Mouse (Mus musculus) forebrain, embryonic 11.5 days (tissue): ENCODE data around the gene Rnd1. TPM values are rescaled to one million over a fixed set of nuclear protein-coding genes. Genes with fewer than 3 reads are reported as not detected.
A peak's percentile ranks its signal among the peaks of the same experiment; 100 is the strongest.

Experiments
- ATAC-seq: fragments of 200-750 bp; cut with Nextera tagmentation; replicated peaks from 2 replicates; pipeline ENCODE4 v1.8.0; 2017; ENCODE audit warnings: moderate TSS enrichment; ENCODE audit not compliant: low FRiP score
- DNase-seq: peaks from one replicate; pipeline ENCODE4 v3.0.0-alpha.2; 2017; ENCODE audit warnings: low spot score
- H3K27ac ChIP-seq: fragments of 300-500 bp; sonication (generic); 2 replicates; pipeline ENCODE4 v1.5.1; 2014; ENCODE audit warnings: low read depth, low read length
- H3K27me3 ChIP-seq: fragments of 300-500 bp; sonication (generic); 2 replicates; pipeline ENCODE4 v1.6.1; 2014; ENCODE audit warnings: mild to moderate bottlenecking, low read length, mixed read lengths; ENCODE audit not compliant: control insufficient read depth, insufficient read depth
- H3K36me3 ChIP-seq: fragments of 300-500 bp; sonication (generic); 2 replicates; pipeline ENCODE4 v1.6.1; 2014; ENCODE audit warnings: mild to moderate bottlenecking, low read length, moderate library complexity, mixed read lengths; ENCODE audit not compliant: control insufficient read depth, insufficient read depth
- H3K4me1 ChIP-seq: fragments of 300-500 bp; sonication (generic); replicated peaks from 2 replicates; pipeline ENCODE4 v1.6.1; 2014; ENCODE audit warnings: low read length, mixed read lengths; ENCODE audit not compliant: control insufficient read depth, insufficient read depth
- H3K4me2 ChIP-seq: fragments of 300-500 bp; sonication (generic); 2 replicates; pipeline ENCODE4 v1.6.1; 2014; ENCODE audit warnings: low read depth, mild to moderate bottlenecking, low read length, moderate library complexity, mixed read lengths; ENCODE audit not compliant: severe bottlenecking
- H3K4me3 ChIP-seq: fragments of 300-500 bp; sonication (generic); 2 replicates; pipeline ENCODE4 v1.5.1; 2014; ENCODE audit warnings: low read depth, low read length
- H3K9ac ChIP-seq: fragments of 300-500 bp; sonication (generic); 2 replicates; pipeline ENCODE4 v1.6.1; 2014; ENCODE audit warnings: low read length
- H3K9me3 ChIP-seq: fragments of 300-500 bp; sonication (generic); 2 replicates; pipeline ENCODE4 v1.6.1; 2016; ENCODE audit warnings: low read length, mixed read lengths; ENCODE audit not compliant: control insufficient read depth
- WGBS: fragments of 180-500 bp; shearing (Covaris S2); extraction: QIAGEN DNeasy Blood & Tissue Kit; methylation state at CpG from one replicate; pipeline ENCODE4 v1.1.7; 2014; 5-methylcytosine and 5-hydroxymethylcytosine counted together
- polyA plus RNA-seq: library from polyadenylated mRNA; unstranded; fragments of >200 nt; fragmentation: Nextera tagmentation; extraction: Ambion mirVana; gene quantifications from 2 replicates; pipeline ENCODE4 v1.2.1, GENCODE M21; 2014

Gene Rnd1
- polyA plus RNA-seq, 1 experiment from 2014 or later, result 1.9 TPM

- ATAC-seq, result no peak
- no peak overlapping the region for H3K4me3 ChIP-seq
- peaks cover 10% of the 10 kb centered on the region; the same call in 1 of the 2 replicates for H3K27me3 ChIP-seq
- no peak overlapping the region for H3K27ac ChIP-seq
- WGBS, result 36% methylated on average over 8 of the region's 8 CpGs
- H3K4me1 ChIP-seq, result peaks cover 6% of the 10 kb centered on the region; the same call in 1 of the 2 replicates
- H3K4me2 ChIP-seq, result no peak overlapping the region
- H3K9ac ChIP-seq, result no peak overlapping the region
- H3K36me3 ChIP-seq, result peaks cover 6% of the 10 kb centered on the region; the same call in 1 of the 2 replicates
- H3K9me3 ChIP-seq, result no peaks in the 10 kb centered on the region
- DNase-seq, result no peak
Measured at GRCm38 (mm10) chr15:98640157-98640556, 37.1 kb downstream of the Rnd1 start.

DNA sequence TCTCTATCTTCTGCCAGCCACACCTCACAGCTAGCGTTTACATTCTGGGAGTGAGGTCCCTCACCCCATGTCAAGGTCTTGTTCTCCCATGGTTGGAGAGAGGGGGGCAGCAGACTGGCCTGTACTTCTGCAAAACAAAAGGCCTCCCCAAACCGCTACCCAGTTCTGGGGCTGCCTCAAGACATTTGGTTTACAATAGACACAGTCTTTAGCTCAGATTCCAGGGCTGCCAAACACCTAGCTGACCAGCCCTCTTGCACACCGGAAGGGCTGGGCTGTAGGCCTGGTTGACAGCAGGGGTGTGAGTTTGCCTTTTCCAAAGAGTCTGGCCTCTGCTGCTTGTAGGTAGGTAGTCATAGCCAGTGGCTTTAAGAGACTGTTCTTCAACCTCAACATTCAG, 40.1 kb downstream of the Rnd1 start:
- H3K36me3 ChIP-seq, result no peaks in the 10 kb centered on the region
- H3K9me3 ChIP-seq, result no peaks in the 10 kb centered on the region
- H3K4me2 ChIP-seq, result no peak overlapping the region
- no peak overlapping the region; the same call in 1 of the 2 replicates for H3K9ac ChIP-seq
- DNase-seq (no peak), ATAC-seq (no peak)
- H3K27me3 ChIP-seq, result peaks cover 27% of the 10 kb centered on the region
- WGBS, result 24% methylated on average over 3 of the region's 3 CpGs
- H3K4me1 ChIP-seq, result peaks cover 26% of the 10 kb centered on the region
- H3K4me3 ChIP-seq, result no peak overlapping the region
- no peak overlapping the region for H3K27ac ChIP-seq

GRCm38 (mm10) chr15:98636517-98636916, 40.7 kb downstream of the Rnd1 start:
- Histone ChIP-seq H3K36me3 (no peaks in the 10 kb centered on the region), H3K4me1 (peaks cover 30% of the 10 kb centered on the region), H3K27me3 (peaks cover 32% of the 10 kb centered on the region), H3K4me2 (peak overlapping the region; percentile 97), H3K4me3 (peak overlapping the region; percentile 83), H3K9me3 (no peaks in the 10 kb centered on the region), H3K9ac (0 out of 2 replicates have a peak overlapping the region, but pooled peaks have one; percentile 35), H3K27ac (no peak overlapping the region)
- WGBS, result 46% methylated on average over 5 of the region's 5 CpGs
- DNase-seq (no peak), ATAC-seq (no peak)

DNA sequence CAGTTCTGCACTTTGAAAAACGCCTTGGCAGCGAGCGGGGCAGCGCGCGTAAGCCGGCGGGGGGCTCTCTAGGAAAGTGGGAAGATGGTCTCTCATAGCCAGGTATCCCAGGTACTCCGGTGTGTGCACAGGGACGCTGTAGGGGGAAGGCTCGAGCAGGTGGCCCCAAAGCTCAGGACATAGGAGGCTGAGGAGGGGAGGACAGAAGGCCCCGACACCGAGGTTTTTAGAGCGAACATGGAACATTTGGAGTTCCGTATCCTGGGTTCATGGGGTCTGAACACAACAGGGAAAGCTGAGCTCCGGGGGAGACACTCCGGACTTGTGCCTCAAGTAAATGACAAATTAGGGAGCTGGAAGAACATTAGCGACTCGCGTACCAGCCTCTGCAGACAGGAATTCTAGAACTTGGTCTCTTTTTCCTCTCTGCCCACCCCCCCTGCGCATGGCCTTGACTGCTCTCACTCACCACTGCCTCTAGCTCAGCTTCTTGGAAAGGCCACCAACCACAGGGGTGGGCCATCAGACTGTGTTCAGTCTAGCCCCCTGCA, 41.9 kb downstream of the Rnd1 start:
- peak overlapping the region; percentile 83 for H3K4me3 ChIP-seq
- H3K9me3 ChIP-seq, result no peaks in the 10 kb centered on the region
- H3K4me1 ChIP-seq, result peaks cover 35% of the 10 kb centered on the region
- under 1% methylated on average over 21 of the region's 21 CpGs for WGBS
- DNase-seq, result no peak
- H3K9ac ChIP-seq, result peak overlapping the region; percentile 92
- peaks cover 44% of the 10 kb centered on the region for H3K27me3 ChIP-seq
- peak overlapping the region; percentile 97 for H3K4me2 ChIP-seq
- 0 out of 2 replicates have a peak overlapping the region, but pooled peaks have one; percentile 81 for H3K27ac ChIP-seq
- no peaks in the 10 kb centered on the region for H3K36me3 ChIP-seq
- ATAC-seq, result no peak

GRCm38 (mm10) chr15:98634541-98635081, 42.6 kb downstream of the Rnd1 start:
- WGBS, result under 1% methylated on average over 64 of the region's 65 CpGs
- no peaks in the 10 kb centered on the region for H3K9me3 ChIP-seq
- peak; percentile 73 for ATAC-seq
- no peaks in the 10 kb centered on the region for H3K36me3 ChIP-seq
- H3K4me3 ChIP-seq, result peak overlapping the region; percentile 83
- peak overlapping the region; percentile 97 for H3K4me2 ChIP-seq
- H3K27me3 ChIP-seq, result peaks cover 49% of the 10 kb centered on the region
- H3K9ac ChIP-seq, result peak overlapping the region; percentile 92
- DNase-seq, result peak; percentile 93
- H3K4me1 ChIP-seq, result peaks cover 35% of the 10 kb centered on the region
- H3K27ac ChIP-seq, result peak overlapping the region; percentile 81

DNA sequence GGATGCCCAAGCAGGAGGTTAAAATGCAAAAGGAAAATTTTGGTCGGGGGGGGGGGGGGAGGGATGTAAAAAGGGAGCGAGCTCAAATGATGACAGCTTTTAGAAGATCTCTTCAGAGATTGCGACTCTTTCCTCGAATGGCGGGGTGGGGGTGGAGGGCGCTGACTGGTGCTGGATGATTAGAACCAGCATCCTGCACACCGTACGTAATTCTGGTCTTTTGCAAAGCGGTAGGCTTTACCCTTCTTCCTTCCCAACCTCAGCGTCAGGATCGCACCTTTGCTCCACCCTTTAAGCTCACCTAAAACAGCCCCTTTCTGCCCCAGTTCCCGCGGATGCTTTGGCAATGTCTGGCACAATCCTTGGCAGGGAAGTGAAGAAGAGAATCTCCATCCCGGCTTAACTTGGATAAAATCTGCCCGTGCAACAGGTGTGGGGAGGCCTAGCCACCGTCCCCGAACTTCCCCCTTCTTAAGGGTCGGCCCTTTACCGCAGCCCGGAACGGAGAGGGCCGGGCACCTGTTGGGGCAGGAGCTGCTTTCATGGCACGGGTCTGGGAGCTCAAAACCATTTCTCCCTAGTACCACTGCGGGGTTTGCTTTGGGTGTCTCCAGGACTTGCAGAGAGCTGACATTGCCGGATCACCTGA, 43.3 kb downstream of the Rnd1 start:
- Histone ChIP-seq H3K36me3 (no peaks in the 10 kb centered on the region), H3K9me3 (no peaks in the 10 kb centered on the region), H3K9ac (peak overlapping the region; percentile 92), H3K27me3 (peaks cover 49% of the 10 kb centered on the region), H3K4me3 (peak overlapping the region; percentile 83), H3K4me1 (peaks cover 36% of the 10 kb centered on the region), H3K4me2 (peak overlapping the region; percentile 97), H3K27ac (peak overlapping the region; percentile 81)
- 0% methylated on average over 24 of the region's 25 CpGs for WGBS
- DNase-seq (peak; percentile 67), ATAC-seq (no peak; the same call in 1 of the 2 replicates)

- Histone ChIP-seq H3K4me2 (peak overlapping the region; percentile 97), H3K27ac (no peak overlapping the region), H3K9ac (peak overlapping the region; percentile 51; the same call in 1 of the 2 replicates), H3K27me3 (peaks cover 55% of the 10 kb centered on the region), H3K9me3 (no peaks in the 10 kb centered on the region), H3K4me3 (peak overlapping the region; percentile 83), H3K36me3 (no peaks in the 10 kb centered on the region), H3K4me1 (peaks cover 42% of the 10 kb centered on the region)
- DNase-seq (no peak), ATAC-seq (no peak)
- WGBS, result 0% methylated on average over 4 of the region's 4 CpGs
Measured at GRCm38 (mm10) chr15:98632921-98633320, 44.3 kb downstream of the Rnd1 start.

DNA sequence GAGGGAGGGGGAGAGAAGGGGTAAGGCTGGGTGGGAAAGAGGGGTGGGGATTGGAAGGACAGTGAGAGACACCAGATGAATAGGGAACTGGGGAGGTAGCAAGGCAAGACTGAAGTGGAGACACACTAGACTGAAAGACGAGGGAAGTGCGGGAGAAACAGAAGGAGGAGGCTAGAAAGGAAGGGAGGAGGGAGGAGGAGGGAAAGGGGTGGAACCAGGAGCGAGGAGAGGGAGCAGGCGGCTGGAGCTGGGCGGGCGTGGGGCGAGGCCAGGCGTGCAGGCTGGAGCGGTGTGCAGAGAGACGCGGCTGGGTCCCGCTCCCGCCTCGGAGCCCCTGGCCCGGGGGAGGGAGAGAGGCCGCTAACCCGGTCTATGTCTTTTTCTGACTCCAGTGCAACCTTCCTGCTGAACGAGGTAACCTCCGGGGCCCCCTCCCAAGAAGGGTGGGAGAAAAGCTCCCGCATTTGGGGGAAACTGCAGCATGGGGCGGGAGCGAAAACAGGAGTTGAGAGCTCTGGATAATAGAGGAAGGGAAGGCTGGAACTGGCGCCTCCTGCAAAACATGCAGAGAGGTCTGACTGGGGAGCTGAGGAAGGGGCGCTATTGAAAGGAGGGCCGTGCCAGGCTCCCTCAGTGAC, 45.0 kb downstream of the Rnd1 start:
- H3K27ac ChIP-seq, result peak overlapping the region; percentile 34; the same call in 1 of the 2 replicates
- H3K9me3 ChIP-seq, result no peaks in the 10 kb centered on the region
- peak overlapping the region; percentile 83 for H3K4me3 ChIP-seq
- peak overlapping the region; percentile 97 for H3K4me2 ChIP-seq
- DNase-seq (peak; percentile 81), ATAC-seq (peak; percentile 50)
- H3K9ac ChIP-seq, result peak overlapping the region; percentile 51
- peaks cover 54% of the 10 kb centered on the region for H3K27me3 ChIP-seq
- H3K4me1 ChIP-seq, result peaks cover 42% of the 10 kb centered on the region
- WGBS, result under 1% methylated on average over 25 of the region's 25 CpGs
- H3K36me3 ChIP-seq, result no peaks in the 10 kb centered on the region
